Mouse (Mus musculus) common myeloid progenitor, adult 5-6 weeks (primary cell): ENCODE data around the gene Enpp3. TPM values are rescaled to one million over a fixed set of nuclear protein-coding genes. Genes with fewer than 3 reads are reported as not detected.
A peak's percentile ranks its signal among the peaks of the same experiment; 100 is the strongest.

Source experiments
- ATAC-seq: replicated peaks from 2 replicates; pipeline ENCODE4 v1.8.0; 2016; ENCODE audit warnings: low read depth, mild to moderate bottlenecking, moderate TSS enrichment, inconsistent platforms; ENCODE audit not compliant: poor library complexity, severe bottlenecking
- total RNA-seq: library from RNA; stranded (forward); fragments of 200-1000, 187-1606 nt; gene quantifications from 2 replicates; pipeline ENCODE4 v1.2.3, GENCODE M21; 2017

Gene Enpp3
- total RNA-seq, 1 experiment from 2014 or later: 1.0 TPM

DNA sequence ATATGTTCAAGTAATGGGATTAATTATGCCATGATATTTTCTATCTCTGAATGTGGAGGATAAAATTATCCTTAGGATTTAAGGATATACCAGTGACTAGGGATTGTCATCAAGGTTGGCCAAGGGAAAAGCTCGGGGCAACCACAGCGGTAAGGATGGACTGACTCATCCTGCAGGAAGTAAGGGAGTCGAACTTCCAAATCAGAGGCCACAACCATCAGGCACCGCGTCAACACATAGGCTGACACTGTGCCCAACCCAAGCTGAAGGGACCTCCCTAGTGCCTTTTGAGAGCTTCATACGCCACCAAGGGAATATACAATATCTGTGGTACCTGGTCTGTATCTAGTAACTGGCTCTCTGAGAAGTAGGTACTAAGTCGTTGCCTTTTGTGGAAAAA lies 73.1 kb downstream of the Enpp3 start:
- no peak for ATAC-seq

DNA sequence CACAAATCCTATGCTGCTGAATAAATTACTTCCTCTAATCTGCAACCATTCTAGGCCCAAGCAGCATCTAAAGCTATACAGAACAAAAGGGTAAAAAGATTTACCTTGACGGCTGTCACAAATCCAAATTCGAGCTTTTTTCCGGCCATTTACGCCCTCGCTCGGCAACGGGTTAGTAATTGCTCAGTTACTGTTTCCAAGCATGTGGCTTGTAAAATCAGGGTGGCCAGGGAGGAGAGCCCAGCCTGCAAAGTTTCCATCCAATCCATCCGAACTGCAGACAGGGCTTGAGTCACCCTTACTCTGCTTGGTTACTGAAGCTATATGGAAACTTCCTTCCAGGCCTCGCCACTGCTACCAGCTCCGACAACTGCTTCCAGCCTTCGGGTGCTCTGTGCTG lies 74.9 kb downstream of the Enpp3 start:
- no peak for ATAC-seq

DNA sequence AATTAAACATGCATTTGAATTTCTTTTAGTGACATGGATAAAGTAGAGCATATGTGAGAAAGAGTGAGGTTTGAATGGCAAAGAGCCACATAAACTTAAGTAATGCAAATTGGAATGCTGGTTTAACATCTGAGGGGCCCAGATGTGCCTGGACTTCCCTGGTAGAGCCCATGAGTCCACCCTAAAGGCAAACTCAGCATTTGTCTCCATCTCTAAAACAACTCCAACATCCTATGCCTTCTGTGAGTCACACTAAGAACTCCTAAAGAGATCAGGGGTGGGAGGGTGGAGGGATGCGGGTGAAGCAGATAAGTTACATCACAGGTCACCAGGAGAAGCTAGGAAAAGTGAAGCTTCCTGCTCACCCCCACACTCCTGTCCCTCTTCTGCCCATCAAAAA lies 76.6 kb downstream of the Enpp3 start:
- ATAC-seq: no peak

DNA sequence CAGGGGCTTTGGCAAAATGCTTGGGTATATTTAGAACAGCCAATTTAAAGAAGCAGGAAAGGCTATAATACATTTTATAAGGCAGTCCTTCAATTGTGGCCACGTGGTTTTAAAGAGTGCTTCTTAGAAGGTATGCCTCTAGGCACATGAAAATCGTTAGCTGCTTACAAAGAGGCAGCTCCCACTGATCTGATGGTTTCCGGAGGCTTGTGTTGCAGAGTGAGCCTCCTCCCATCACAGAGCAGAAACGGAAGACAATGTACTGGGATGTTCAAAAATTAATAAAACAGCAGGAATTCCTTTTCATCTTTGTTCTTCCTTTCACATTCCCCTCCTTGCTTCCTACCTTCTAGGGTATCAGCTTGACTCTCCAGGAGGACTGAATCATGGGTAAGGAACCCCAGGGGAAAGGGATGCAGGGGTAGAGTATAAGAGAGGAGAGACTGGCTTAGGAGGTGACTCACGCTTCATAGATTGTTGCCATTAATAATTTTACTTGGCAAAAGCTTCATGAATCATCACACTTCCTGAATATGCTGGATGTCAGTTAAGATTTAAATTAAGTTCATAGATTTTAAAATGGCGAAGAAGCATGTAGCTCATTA lies 77.4 kb downstream of the Enpp3 start:
- no peak for ATAC-seq

DNA sequence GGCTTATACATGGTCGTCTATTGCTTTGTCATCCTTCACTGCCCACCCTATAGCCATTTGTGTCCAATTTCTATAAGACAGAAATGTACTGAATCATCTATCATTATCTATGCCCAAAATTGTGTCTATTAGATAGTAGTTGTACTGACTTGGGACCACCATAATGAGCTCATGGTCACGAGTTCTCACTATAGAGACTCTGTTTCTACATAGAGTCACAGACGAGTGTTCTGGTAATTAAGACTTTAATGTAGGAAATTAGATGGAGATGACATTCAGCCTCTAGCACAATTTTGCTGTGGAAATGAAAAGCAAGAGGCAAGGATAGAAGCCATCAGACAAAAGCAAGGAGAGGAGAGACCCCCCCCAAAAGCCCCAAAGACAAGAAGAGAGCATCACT lies 78.0 kb downstream of the Enpp3 start:
- ATAC-seq: no peak

DNA sequence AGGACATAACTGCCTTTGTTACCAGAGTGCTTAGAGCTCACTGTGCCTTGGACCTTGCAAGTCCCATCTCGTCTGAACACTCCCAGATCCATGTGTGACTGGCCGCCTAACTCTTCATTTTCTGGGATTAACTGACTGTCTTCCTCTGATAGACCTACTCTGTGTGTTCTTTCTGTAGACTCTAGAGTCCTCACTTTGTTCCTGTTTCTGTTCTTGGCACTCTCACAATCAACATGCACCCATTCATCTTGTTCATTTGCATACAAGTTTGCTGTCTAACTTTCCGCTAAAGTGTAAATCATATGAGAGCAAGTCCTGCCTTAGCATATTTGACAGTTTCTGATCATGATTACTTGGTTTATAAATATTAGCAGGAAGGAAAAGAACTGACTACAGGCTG lies 79.4 kb downstream of the Enpp3 start:
- no peak for ATAC-seq

DNA sequence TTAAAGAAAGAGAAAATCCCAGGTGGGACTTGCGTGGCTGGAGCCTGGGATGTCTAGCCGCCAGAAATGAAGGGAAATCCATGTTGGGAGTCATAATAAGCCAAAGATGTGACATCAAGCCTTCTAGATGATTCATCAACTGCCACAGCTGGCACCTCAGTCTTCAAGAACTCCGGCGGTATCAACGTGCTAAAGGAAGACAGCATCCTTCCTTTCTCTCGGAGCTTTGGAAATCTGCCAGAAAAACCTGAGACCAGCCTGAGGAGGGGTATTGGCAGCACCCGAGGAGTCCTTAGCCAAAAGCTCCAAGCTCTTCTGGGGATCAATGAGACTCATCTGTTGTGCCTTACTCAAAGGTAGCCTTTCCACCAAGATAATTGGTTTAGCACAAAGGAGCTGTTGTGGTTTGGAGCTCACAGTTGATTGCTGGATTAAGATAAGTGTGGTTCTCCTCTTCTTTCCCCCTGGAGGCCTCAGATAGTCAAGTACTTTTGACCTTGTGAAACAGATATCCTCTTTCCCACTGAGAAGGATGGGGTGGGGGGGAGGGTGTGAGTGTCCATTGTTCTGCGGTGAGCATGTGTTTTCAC lies 84.2 kb downstream of the Enpp3 start:
- ATAC-seq: peak; percentile 70

DNA sequence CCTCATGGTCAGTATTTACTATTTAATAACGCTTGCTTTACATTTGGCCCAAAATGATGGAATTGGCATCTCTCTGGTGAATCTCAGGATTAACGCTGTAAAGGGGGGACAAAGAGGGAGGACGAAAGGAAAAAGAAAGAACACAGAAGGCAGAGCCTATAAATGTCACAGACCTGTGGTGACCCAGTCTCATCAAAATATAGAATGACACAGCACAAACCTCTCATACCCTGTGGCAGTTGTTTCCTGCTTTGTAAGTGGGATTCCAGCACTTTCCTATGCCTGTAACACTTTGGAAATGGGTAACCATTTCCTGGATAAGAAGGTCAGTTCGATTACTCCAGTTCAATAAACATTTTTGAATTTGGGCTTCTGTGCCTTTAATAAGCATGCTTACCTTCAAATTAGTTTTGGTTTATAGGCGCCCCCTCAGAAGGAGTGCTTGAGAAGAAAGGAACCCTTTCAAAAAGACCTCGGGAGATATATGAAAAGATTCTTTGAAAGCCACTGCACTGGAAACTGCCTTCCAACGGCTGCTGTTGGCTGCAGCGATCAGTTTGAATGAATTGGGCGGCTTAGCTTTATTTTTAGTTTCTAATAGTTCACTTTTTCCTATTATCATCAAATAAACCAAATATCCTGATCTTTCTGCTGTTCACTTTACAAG lies 87.6 kb downstream of the Enpp3 start:
- no peak for ATAC-seq

DNA sequence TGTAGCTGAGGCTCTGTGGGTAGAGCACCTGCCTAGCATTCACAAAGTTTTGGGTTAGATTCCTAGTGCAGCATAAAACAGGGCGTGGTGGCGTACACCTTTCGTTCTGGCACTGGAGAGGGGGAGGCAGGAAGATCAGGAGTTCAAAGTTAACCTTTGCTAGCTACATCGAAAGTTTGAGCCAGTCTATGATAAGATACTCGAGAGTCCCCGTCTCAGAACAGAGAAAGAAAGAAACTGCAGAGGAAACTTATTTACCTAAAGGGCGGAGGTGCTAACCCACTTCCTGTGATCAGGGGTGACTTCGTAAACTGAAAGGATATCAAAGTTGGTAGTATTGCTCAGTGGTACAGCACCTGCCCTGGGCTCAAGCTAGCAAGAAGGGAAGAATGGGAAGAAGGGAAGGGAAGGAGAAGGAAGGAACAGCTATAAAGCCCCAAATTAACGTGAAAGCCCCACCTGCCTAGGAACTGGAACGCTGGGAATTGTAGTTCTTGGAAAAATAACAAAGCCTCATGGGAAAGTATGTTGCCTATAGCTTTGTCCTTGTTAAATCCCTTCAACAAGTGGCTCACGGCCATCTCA lies 88.3 kb downstream of the Enpp3 start:
- 0 out of 2 replicates have a peak, but pooled peaks have one; percentile 15 for ATAC-seq

DNA sequence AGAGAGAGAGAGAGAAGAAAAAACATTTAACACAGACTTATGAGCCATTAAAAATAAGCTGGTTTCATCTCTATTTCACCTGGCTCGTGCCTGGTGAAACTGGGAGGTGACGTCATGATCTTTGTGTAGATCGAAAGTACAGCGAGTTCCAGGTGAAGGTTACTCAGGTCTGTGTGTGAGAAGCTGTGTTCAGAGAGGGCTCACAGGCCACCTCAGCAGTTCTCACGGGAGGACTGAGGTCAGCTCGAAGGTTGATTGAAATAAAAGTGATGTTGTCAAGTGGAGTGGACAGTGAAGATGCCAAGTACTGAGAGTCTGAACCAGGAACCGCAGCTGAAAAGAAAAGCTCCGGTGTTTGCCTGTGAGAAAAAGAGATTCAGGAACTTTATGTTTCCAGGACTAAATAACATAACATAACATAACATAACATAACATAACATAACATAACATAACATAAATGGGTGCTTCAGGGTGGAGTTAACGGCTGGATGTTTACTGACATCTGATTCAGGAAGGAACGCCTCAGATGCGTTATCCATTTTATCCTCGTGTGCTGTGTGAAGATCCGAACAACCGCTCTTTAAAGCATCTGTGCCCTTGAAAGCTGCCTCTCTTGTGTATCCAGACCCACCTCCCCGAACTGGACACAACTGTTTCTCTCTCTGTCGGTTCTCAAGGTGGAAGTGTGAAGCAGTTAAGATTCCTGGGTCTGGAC lies 88.9 kb downstream of the Enpp3 start:
- no peak for ATAC-seq

DNA sequence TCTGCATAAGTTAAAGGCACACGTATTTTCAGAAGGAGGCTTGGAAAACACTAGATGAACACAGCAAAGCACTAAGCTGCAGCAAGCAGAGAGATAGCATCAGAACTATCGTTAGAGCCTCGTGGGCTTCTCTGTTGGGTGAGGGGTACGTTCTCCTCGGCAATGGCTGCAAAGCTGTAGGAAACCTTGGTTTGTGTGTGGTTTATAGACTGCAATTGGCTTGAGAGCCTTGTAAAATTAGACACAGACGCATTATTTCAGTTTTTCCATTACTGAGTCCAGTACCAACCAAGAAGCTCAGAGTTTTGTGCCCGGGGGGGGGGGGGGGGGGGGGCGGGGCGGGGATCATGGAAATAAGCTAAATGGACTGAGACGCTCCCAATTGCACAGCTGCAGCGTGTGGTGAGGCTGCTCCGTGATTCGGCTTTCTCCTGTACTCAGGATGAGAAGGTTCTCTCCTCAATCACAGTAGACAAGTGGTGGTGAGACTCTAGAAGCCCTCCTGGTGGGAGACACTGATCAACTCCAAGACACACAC lies 99.6 kb downstream of the Enpp3 start:
- no peak for ATAC-seq

DNA sequence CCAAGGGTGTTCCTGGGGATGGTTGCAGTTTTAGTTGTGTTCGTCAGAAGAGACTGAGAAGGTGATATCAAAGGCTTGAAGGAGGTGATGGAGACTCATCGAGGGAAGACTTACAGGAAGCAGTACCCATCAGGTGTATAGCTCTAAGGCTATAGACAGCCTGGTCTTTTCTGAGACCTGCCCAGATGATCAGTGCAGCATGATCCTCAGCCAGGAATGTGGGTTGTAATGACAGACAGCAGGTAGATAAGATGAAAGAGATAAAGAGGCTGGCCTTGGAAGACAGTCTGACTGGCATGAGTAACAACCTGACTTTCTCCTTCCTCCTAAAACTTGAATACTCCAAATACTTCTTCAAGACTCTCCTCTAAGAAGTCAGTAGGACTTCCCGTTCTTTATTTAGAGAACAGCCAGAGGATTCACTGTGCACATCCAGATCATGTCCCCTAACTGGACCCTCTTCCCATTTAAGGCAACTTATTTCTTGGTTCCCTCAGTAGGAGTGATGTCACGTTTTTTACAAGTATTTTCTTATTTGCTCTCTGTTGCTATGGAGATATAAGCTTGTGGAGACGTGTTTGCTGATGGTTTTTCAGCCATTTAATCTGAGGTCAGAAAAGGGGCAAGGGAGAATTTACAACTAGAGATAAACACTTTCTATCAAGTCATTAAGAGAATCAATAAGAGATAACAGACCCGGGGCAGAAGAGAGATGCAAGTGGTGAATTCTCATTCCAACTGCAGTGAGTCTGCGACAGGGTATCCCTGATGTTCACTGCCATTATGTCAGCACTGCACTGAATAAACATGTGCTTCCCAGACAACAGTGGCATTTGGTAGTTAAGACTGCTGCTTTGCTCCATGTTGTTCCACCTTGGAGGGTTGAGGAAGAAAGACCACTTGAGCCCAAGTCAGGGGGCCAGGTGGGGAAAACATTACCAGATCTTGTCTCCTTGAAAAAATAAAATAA lies 101.1 kb downstream of the Enpp3 start:
- ATAC-seq: no peak

DNA sequence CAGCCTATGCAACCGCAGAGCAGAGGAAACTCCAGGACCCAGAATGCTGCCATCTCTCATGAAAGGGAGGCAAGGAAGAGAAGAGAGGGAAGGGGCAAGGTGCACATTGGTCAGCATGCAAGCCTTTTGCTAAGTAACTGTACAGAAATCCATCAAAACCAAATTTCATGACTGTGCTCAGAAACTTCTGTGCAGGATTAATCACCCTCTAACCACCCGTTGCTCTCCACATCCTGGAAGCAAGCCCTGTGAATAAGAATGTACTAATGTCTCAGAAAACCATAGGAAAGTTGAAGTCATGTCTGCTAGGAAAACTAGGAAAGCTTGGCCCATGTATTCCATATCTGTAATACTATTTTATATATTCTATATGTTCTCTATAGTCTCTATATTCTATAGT lies 103.5 kb downstream of the Enpp3 start:
- ATAC-seq: no peak

DNA sequence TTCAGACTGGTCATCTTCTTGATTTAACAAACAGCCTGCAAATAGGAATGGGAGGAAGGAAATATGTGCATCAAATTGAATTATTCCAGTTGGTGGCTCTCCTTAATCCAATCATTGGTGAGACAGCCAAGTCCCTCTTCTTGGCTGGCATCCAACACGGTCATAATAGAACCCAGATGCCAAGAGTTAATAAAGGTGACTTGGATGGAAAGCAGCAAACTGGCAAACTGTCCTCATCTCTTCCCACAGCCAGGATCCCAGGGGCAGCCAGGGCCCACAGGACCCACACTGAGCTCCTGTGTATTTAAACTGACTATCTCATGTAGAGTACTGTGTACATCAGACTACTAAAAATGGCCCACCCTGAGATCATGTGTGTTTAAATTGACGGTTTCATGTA lies 104.2 kb downstream of the Enpp3 start:
- no peak for ATAC-seq

DNA sequence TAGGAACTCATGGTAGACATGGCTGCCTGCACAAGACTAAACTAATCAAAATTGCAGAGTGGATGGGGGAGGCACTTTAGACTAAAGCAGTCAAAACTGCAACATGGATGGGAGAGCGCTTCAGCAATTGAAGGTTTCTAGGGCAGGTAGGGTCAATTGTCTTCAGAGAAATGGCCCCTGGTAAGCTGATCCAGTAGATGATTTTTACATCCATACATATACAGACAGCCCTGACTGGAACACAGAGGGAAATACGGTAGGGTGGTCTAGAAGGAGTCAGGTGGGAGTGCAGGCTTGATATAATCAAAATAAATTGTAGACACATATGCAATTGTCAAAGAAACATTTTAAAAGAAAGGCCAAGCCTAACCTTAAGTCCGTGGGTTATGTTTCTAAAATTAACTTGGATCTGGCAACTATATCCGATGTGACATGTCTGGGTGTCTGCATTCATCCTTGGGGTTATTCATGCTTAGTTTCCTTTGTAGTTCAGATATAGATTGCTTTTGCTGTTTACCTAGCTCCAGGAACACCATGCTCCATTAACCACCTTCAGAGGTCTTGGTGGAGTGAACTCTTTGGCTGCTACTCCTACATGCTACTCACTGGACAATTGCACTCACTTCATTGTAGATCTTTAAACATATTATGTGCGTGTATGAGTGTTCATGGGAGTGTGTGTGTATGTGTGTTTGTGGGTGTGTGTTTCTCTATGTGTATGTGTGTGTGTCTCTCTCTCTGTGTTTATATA lies 107.4 kb downstream of the Enpp3 start:
- ATAC-seq: no peak

DNA sequence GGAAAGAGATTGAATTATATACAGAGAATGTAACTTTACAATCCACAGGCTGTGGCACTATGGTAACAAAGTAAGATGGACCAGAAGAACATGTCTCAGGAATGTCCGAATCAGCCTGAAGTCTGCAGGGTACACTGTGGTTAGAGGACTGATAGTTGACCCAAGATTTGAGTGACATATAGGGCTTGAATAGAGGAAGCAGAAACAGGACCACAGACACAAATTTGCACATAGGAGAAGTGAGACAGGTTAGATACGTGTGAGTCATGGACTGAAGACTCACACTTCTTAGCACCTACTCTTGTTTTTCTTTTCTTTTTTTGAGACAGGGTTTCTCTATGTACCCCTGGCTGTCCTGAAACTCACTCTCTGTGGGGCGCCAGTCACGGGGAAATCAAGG lies 115.1 kb downstream of the Enpp3 start:
- ATAC-seq: peak; percentile 87

DNA sequence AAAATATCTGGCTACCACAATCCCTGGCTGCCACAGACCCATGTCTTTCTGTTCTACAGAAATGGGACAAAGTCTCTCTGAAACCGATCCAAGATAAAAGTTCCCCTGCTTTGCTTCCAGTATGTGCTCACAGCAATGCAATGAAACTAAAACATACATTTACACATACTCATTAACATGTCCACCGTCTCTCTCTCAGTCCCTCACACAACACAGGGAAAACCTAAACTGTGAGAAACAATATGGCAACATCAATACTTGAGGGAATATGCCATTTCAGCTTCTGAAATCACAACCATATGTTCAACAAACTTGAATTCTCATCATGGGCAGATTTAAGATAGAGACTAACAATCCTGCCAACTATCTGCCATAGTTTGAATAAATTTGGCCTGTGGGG lies 117.4 kb downstream of the Enpp3 start:
- no peak for ATAC-seq
